Mouse (Mus musculus) monocyte, adult 2 months (primary cell): Measurements from ENCODE around the gene 5730507C01Rik.
"Not testable (repeated sequence)": the region's sequence is repeated elsewhere in the genome, so short reads cannot be mapped to it uniquely, and the experiment has no call there.

Experiments
- DNase-seq, 2 experiments: peaks; one replicate each; pipeline ENCODE4 v3.0.0; 2022; ENCODE audit warnings: low spot score in 2 of 2, low read depth in 1 of 2

Gene 5730507C01Rik

GRCm38 (mm10) chr12:18514171-18514570 is at the start of gene 5730507C01Rik:
Gene 5730507C01Rik (plus strand): TSS chr12:18514510.
- no peak for DNase-seq

DNA sequence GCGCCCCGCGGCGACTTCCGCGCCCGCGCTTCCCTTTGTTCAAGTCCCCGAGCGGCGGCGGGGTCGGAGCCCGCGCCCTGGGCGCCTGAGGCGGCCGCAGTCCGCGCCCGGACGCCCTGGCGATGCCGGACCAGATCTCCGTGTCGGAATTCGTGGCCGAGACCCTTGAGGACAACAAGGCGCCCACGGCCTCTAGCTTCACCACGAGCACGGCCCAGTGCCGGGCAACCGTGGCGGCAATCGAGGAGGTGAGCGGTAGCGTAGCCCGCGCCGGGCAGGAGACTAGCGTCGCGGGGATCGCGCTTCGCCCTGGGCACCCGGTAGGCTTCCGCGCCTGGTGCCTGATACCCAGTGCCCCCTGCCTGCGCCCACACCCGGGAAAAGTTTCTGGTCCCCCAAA is 306 bp downstream of the 5730507C01Rik start:
- not testable (repeated sequence) for DNase-seq

DNA sequence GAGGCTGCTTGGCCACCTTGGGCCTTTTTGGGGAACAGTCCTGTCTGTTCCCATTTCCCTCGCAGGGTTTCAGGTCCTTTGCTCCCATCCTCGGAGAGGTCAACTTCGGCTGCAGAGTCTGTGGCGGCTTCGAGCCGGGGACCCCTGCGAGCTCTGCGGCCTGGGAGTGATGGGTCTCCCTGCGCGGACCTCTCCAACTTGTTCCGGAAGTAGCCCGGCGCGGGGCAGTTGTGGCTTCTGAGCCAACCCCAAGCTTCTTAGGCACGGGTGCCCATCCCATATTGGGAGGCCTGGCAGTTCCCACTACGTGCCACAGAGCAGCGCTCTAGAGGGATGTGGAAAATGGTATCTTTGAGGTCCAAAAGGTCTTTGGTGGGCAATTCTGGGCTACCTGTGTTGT is 767 bp downstream of the 5730507C01Rik start:
- not testable (repeated sequence) for DNase-seq
